18 mouse cellular contexts compared by ENCODE assay signal in the genomic region with DNA sequence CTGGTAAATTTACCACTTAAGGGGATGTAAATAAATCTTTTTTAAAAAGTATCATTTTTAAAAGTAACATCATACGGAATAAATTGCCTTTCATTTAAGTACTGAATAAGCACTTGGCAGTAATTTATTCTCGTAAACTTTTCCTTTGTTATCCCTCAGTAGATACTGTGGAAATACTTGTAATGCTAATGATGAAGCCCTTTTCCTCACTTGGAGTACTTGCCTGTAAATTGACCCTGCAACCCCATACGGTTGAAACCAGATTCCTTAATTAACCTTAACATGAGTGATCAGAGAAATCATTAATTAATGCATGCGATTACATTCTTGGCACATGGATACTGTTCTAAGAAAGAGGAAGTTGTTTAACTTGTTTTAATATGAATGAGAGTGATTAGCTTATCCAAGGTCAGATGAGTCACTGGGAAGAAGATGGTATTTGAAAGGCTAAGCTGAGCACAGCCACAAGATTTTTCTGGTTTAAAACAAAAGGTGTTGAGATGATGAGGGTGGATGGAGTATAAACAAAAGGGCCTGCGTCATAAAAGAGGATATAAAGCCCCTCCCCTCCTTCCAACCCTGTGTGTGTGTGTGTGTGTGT.
DNase-seq lines count a peak whose midpoint lies in the region; ATAC-seq and TF ChIP-seq lines count a peak whose summit lies in the region.
"Had no signal": no experiment of that assay in that cellular context is flagged by ENCODE, and none has a peak within 500 bp of the region (broad histone marks: within the 10 kb centered on the region; RNA-seq: fewer than 3 reads in every experiment).

No protein-coding gene starts in this region.

- TF ChIP-seq CTCF in kidney, adult 2 months (conservative IDR thresholded peaks at IDR 0.05; ENCODE audit: insufficient read depth, insufficient read length, low read depth, low read length) = no peak

- H3K36me3 ChIP-seq in forebrain, embryonic 12.5 days (replicated peaks) = no peaks in the 10 kb centered on the region
- H3K36me3 ChIP-seq in forebrain, embryonic 10.5 days (replicated peaks) = no peaks in the 10 kb centered on the region
- H3K36me3 ChIP-seq in kidney, adult 2 months (ENCODE audit: control insufficient read depth, insufficient read depth, low read length) = no peaks in the 10 kb centered on the region
- no peaks in the 10 kb centered on the region for H3K36me3 ChIP-seq in heart, embryonic 10.5 days
- H3K36me3 ChIP-seq: limb, embryonic 13.5 days; midbrain, embryonic 13.5 days had no signal

- no peaks in the 10 kb centered on the region for H3K27me3 ChIP-seq in forebrain, embryonic 12.5 days
- H3K27me3 ChIP-seq in forebrain, embryonic 10.5 days (ENCODE audit: poor library complexity, severe bottlenecking) = no peaks in the 10 kb centered on the region
- no peaks in the 10 kb centered on the region for H3K27me3 ChIP-seq in kidney, adult 2 months (replicated peaks; ENCODE audit: control insufficient read depth, insufficient read depth, low read length)
- H3K27me3 ChIP-seq in heart, embryonic 10.5 days (ENCODE audit: insufficient read depth, poor library complexity, severe bottlenecking) = no peaks in the 10 kb centered on the region
- H3K27me3 ChIP-seq: limb, embryonic 13.5 days; midbrain, embryonic 13.5 days had no signal

- 44% methylated on average over 5 of the region's 5 CpGs for WGBS in forebrain, embryonic 12.5 days
- WGBS in forebrain, embryonic 10.5 days = 82% methylated on average over 5 of the region's 5 CpGs
- 37% methylated on average over 5 of the region's 5 CpGs for WGBS in kidney, adult 2 months
- WGBS in heart, embryonic 10.5 days = 74% methylated on average over 5 of the region's 5 CpGs

- no peak for TF ChIP-seq POLR2A in kidney, adult 2 months (IDR thresholded peaks at IDR 0.05; ENCODE audit: low read depth, low read length)

- no peak overlapping the region for H3K4me2 ChIP-seq in forebrain, embryonic 12.5 days
- H3K4me2 ChIP-seq: heart, embryonic 11.5 days; limb, embryonic 13.5 days; midbrain, embryonic 13.5 days had no signal

- DNase-seq in forebrain, embryonic 10.5 days (ENCODE audit: extremely low spot score, low spot score) = no peak
- peak; percentile 12 for DNase-seq in kidney, adult 2 months
- no peak for DNase-seq in kidney, postnatal 4 days
- DNase-seq in ES-CJ7 (ENCODE audit: low read depth, low spot score) (peak; percentile 77), ZHBTc4 (ENCODE audit: low read depth, low spot score) (peak; percentile 76)
- DNase-seq in urinary bladder, adult 2 months (ENCODE audit: low spot score) = no peak
- DNase-seq in heart, embryonic 10.5 days (ENCODE audit: low spot score) = no peak
- DNase-seq: adrenal gland, postnatal 25 days; B cell, adult 2 months; cerebellum, adult 8-10 months; gastrocnemius, postnatal 10 days; heart, postnatal 14 days; thymus, postnatal 25 days had no signal

- H3K9ac ChIP-seq in forebrain, embryonic 12.5 days = no peak overlapping the region
- H3K9ac ChIP-seq: limb, embryonic 13.5 days; liver, embryonic 14.5 days; midbrain, embryonic 13.5 days had no signal

- no peak overlapping the region for H3K27ac ChIP-seq in forebrain, embryonic 12.5 days
- no peak overlapping the region for H3K27ac ChIP-seq in forebrain, embryonic 10.5 days
- H3K27ac ChIP-seq in kidney, adult 2 months (ENCODE audit: insufficient read depth, low read depth, low read length) = no peak overlapping the region
- H3K27ac ChIP-seq in heart, embryonic 10.5 days = no peak overlapping the region
- H3K27ac ChIP-seq: limb, embryonic 13.5 days; liver, embryonic 14.5 days; midbrain, embryonic 13.5 days had no signal

- 0 out of 2 replicates have a peak, but pooled peaks cover 4% of the 10 kb centered on the region for H3K9me3 ChIP-seq in forebrain, embryonic 12.5 days
- peaks cover 5% of the 10 kb centered on the region for H3K9me3 ChIP-seq in forebrain, embryonic 10.5 days
- no peaks in the 10 kb centered on the region for H3K9me3 ChIP-seq in heart, embryonic 10.5 days

- ATAC-seq in forebrain, embryonic 12.5 days (ENCODE audit: low FRiP score) = peak; percentile 27; the same call in 1 of the 2 replicates
- ATAC-seq: midbrain, embryonic 13.5 days had no signal

- no peak overlapping the region for H3K4me3 ChIP-seq in forebrain, embryonic 12.5 days (replicated peaks)
- no peak overlapping the region for H3K4me3 ChIP-seq in forebrain, embryonic 10.5 days
- no peak overlapping the region for H3K4me3 ChIP-seq in kidney, adult 2 months (ENCODE audit: insufficient read depth, low read depth, low read length)
- no peak overlapping the region for H3K4me3 ChIP-seq in heart, embryonic 10.5 days
- H3K4me3 ChIP-seq: limb, embryonic 13.5 days; midbrain, embryonic 13.5 days had no signal

- H3K4me1 ChIP-seq in forebrain, embryonic 12.5 days = peaks cover 4% of the 10 kb centered on the region; the same call in 1 of the 2 replicates
- H3K4me1 ChIP-seq in forebrain, embryonic 10.5 days = peaks cover 4% of the 10 kb centered on the region
- no peaks in the 10 kb centered on the region; the same call in 1 of the 2 replicates for H3K4me1 ChIP-seq in kidney, adult 2 months (ENCODE audit: control insufficient read depth, insufficient read depth, low read length)
- no peaks in the 10 kb centered on the region for H3K4me1 ChIP-seq in heart, embryonic 10.5 days
- H3K4me1 ChIP-seq: limb, embryonic 13.5 days had no signal

Comparison
In these comparisons a context has a peak if more than half of its experiments do, and no peak if none do; other contexts are left out.
1. DNase-seq: peak in kidney, adult 2 months (single experiment), ES-CJ7 (single experiment) and ZHBTc4 (single experiment); none in forebrain, embryonic 10.5 days (single experiment), kidney, postnatal 4 days (0 of 2), urinary bladder, adult 2 months (single experiment) and heart, embryonic 10.5 days (single experiment).